Mouse (Mus musculus) midbrain, embryonic 13.5 days (tissue): ENCODE results near the gene Rmdn3. TPM values are rescaled to one million over a fixed set of nuclear protein-coding genes. Genes with fewer than 3 reads are reported as not detected.

ENCODE experiments used
- ATAC-seq: fragments of 200-750 bp; cut with Nextera tagmentation; 2 replicates; pipeline ENCODE4 v1.8.0; 2017; ENCODE audit warnings: mild to moderate bottlenecking, moderate TSS enrichment, moderate library complexity
- H3K27ac ChIP-seq: fragments of 300-500 bp; sonication (generic); 2 replicates; pipeline ENCODE4 v1.5.1; 2015; ENCODE audit warnings: inconsistent platforms, mild to moderate bottlenecking, moderate library complexity
- H3K27me3 ChIP-seq: fragments of 300-500 bp; sonication (generic); 2 replicates; pipeline ENCODE4 v1.6.1; 2015; ENCODE audit warnings: mild to moderate bottlenecking, inconsistent platforms
- H3K36me3 ChIP-seq: fragments of 300-500 bp; sonication (generic); 2 replicates; pipeline ENCODE4 v1.6.1; 2015; ENCODE audit warnings: mild to moderate bottlenecking, inconsistent platforms
- H3K4me1 ChIP-seq: fragments of 300-500 bp; sonication (generic); replicated peaks from 2 replicates; pipeline ENCODE4 v1.6.1; 2015; ENCODE audit warnings: inconsistent platforms
- H3K4me2 ChIP-seq: fragments of 300-500 bp; sonication (generic); replicated peaks from 2 replicates; pipeline ENCODE4 v1.6.1; 2015; ENCODE audit warnings: moderate library complexity, mild to moderate bottlenecking, inconsistent platforms
- H3K4me3 ChIP-seq: fragments of 300-500 bp; sonication (generic); replicated peaks from 2 replicates; pipeline ENCODE4 v1.5.1; 2015; ENCODE audit warnings: mild to moderate bottlenecking, inconsistent platforms
- H3K9ac ChIP-seq: fragments of 300-500 bp; sonication (generic); replicated peaks from 2 replicates; pipeline ENCODE4 v1.6.1; 2015; ENCODE audit warnings: mild to moderate bottlenecking, inconsistent platforms
- H3K9me3 ChIP-seq: fragments of 300-500 bp; sonication (generic); 2 replicates; pipeline ENCODE4 v1.6.1; 2016; ENCODE audit warnings: mild to moderate bottlenecking, inconsistent platforms
- WGBS: fragments of 180-500 bp; shearing (Covaris S2); methylation state at CpG from one replicate; pipeline ENCODE4 v1.1.7; 2015; 5-methylcytosine and 5-hydroxymethylcytosine counted together
- polyA plus RNA-seq: library from polyadenylated mRNA; unstranded; fragments of >200 nt; fragmentation: Nextera tagmentation; extraction: Ambion mirVana; gene quantifications from 2 replicates; pipeline ENCODE4 v1.2.1, GENCODE M21; 2015

The Rmdn3 gene
- polyA plus RNA-seq, 1 experiment from 2014 or later: 44.3 TPM

DNA sequence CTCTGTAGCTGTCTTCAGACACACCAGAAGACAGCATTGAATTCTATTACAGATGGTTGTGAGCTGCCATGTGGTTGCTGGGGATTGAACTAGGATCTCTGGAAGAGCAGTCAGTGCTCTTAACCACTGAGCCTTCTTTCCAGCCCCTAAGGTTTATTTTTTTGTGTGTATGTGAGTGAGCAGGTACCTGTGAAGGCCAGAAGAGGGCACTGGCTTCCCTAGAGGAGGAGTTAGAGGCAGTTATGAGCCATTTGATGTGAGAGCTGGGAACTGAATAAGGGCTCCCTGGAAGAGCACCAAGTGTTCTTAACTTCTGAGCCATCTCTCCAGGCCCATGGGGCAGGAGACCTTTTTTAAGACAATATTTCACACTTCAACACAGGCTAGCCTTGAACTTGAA is 8.6 kb upstream of the Rmdn3 start:
- Histone ChIP-seq H3K36me3 (no peaks in the 10 kb centered on the region), H3K27me3 (peaks cover 59% of the 10 kb centered on the region), H3K27ac (no peak overlapping the region), H3K9me3 (no peaks in the 10 kb centered on the region), H3K9ac (no peak overlapping the region), H3K4me3 (no peak overlapping the region), H3K4me1 (peaks cover 20% of the 10 kb centered on the region), H3K4me2 (no peak overlapping the region)
- ATAC-seq: no peak

GRCm38 (mm10) chr2:119163999-119164398 is 7.2 kb upstream of the Rmdn3 start:
- no peaks in the 10 kb centered on the region for H3K36me3 ChIP-seq
- H3K9ac ChIP-seq: no peak overlapping the region
- 87% methylated on average over 4 of the region's 4 CpGs for WGBS
- no peak overlapping the region for H3K4me2 ChIP-seq
- peaks cover 61% of the 10 kb centered on the region for H3K27me3 ChIP-seq
- peaks cover 20% of the 10 kb centered on the region for H3K4me1 ChIP-seq
- ATAC-seq: no peak
- H3K27ac ChIP-seq: no peak overlapping the region
- no peak overlapping the region for H3K4me3 ChIP-seq
- no peaks in the 10 kb centered on the region for H3K9me3 ChIP-seq

- ATAC-seq: no peak
Observed at GRCm38 (mm10) chr2:119163135-119163534, 6.3 kb upstream of the Rmdn3 start.

DNA sequence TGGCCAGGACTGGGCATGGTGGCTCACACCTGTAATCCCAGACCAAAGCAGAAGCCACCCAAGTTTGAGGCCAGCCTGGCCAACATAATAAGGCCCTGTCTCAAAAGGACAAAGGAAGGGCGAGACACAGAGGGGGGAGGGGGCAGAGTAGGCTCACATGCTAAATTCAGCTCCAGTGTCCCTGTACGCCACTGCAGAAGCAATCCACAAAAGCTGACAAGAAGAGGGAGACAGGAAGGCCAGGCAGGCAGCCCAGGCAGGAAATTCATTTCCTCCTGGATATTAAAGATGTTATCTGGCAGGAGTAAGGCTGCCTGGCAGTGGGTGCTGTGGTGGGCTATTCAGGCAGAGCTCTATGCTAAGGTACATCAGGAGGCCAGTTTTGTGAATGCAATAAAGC is 4.4 kb upstream of the Rmdn3 start:
- Histone ChIP-seq H3K9ac (peak overlapping the region; percentile 10; the same call in 1 of the 2 replicates), H3K4me2 (no peak overlapping the region), H3K36me3 (no peaks in the 10 kb centered on the region), H3K4me3 (no peak overlapping the region), H3K27me3 (peaks cover 35% of the 10 kb centered on the region), H3K4me1 (peaks cover 9% of the 10 kb centered on the region), H3K9me3 (no peaks in the 10 kb centered on the region), H3K27ac (no peak overlapping the region)
- WGBS: 30% methylated on average over 2 of the region's 2 CpGs
- ATAC-seq: no peak

More at GRCm38 (mm10) chr2:119163135-119163534, 6.3 kb upstream of the Rmdn3 start:
- Histone ChIP-seq H3K27me3 (peaks cover 54% of the 10 kb centered on the region), H3K4me2 (no peak overlapping the region), H3K27ac (no peak overlapping the region), H3K9ac (no peak overlapping the region), H3K36me3 (no peaks in the 10 kb centered on the region), H3K4me1 (peaks cover 20% of the 10 kb centered on the region), H3K4me3 (no peak overlapping the region), H3K9me3 (no peaks in the 10 kb centered on the region)
- 85% methylated on average over 3 of the region's 3 CpGs for WGBS

- no peak for ATAC-seq
- Histone ChIP-seq H3K27me3 (peaks cover 8% of the 10 kb centered on the region; the same call in 1 of the 2 replicates), H3K27ac (no peak overlapping the region), H3K9ac (no peak overlapping the region), H3K9me3 (no peaks in the 10 kb centered on the region), H3K4me1 (peaks cover 25% of the 10 kb centered on the region), H3K36me3 (peaks cover 14% of the 10 kb centered on the region), H3K4me3 (peak overlapping the region; percentile 99), H3K4me2 (no peak overlapping the region)
Observed at GRCm38 (mm10) chr2:119157836-119158235, 1.0 kb upstream of the Rmdn3 start.

- H3K4me3 ChIP-seq: peak overlapping the region; percentile 99
- 9% methylated on average over 34 of the region's 34 CpGs for WGBS
- H3K9ac ChIP-seq: peak overlapping the region; percentile 96
- peaks cover 3% of the 10 kb centered on the region; the same call in 1 of the 2 replicates for H3K27me3 ChIP-seq
- no peaks in the 10 kb centered on the region for H3K9me3 ChIP-seq
- peaks cover 31% of the 10 kb centered on the region for H3K36me3 ChIP-seq
- peaks cover 23% of the 10 kb centered on the region for H3K4me1 ChIP-seq
- H3K4me2 ChIP-seq: peak overlapping the region; percentile 97
- peak overlapping the region; percentile 74 for H3K27ac ChIP-seq
- ATAC-seq: no peak; the same call in 1 of the 2 replicates
Observed at GRCm38 (mm10) chr2:119156081-119156680, 653 bp downstream of the Rmdn3 start.

DNA sequence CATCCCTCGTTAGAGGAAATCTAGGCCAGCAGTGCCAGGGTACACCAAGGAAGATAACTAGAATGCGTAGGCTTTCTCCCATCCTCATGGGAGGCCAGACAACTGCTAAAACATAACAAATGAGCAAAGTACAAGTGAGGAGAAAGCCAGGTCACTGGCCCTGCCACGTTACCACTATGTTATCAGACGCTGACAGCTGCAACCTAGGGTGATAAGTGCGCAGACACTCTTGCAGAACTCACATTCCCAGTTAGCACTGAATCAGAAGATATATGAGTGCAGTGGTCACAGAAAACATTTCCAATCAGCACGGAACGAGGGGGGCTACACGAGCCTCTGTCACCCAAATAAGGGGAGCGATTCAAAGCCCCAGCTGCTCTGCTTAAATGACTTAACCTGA is 1.4 kb downstream of the Rmdn3 start:
- no peak for ATAC-seq
- peak overlapping the region; percentile 99 for H3K4me3 ChIP-seq
- H3K9me3 ChIP-seq: no peaks in the 10 kb centered on the region
- H3K27me3 ChIP-seq: peaks cover 3% of the 10 kb centered on the region; the same call in 1 of the 2 replicates
- peaks cover 39% of the 10 kb centered on the region for H3K36me3 ChIP-seq
- H3K4me2 ChIP-seq: peak overlapping the region; percentile 97
- H3K9ac ChIP-seq: no peak overlapping the region
- no peak overlapping the region for H3K27ac ChIP-seq
- peaks cover 22% of the 10 kb centered on the region for H3K4me1 ChIP-seq
- 88% methylated on average over 9 of the region's 9 CpGs for WGBS

DNA sequence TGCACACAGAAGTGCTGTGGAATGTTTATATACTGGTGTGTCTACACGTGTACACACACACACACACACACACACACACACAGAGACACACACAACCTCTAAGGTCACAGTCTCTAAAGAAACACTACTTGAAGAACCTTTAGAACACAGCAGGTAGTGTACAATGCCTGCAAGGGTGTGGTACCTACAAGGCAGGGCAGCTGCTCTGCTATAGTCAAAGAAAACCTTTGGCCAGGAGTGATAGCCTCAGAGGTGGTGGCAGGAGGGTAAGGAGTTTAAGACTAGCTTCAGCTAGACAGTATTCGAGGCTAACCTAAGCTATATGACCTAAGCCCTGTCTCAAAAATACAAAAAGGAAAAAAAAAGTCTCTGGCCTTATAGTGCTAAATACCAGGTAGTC is 2.2 kb downstream of the Rmdn3 start:
- H3K4me1 ChIP-seq: peaks cover 22% of the 10 kb centered on the region
- no peaks in the 10 kb centered on the region for H3K9me3 ChIP-seq
- no peak overlapping the region for H3K9ac ChIP-seq
- no peaks in the 10 kb centered on the region for H3K27me3 ChIP-seq
- ATAC-seq: no peak
- peaks cover 46% of the 10 kb centered on the region for H3K36me3 ChIP-seq
- no peak overlapping the region for H3K4me2 ChIP-seq
- H3K27ac ChIP-seq: no peak overlapping the region
- 97% methylated on average over 2 of the region's 2 CpGs for WGBS
- no peak overlapping the region for H3K4me3 ChIP-seq

DNA sequence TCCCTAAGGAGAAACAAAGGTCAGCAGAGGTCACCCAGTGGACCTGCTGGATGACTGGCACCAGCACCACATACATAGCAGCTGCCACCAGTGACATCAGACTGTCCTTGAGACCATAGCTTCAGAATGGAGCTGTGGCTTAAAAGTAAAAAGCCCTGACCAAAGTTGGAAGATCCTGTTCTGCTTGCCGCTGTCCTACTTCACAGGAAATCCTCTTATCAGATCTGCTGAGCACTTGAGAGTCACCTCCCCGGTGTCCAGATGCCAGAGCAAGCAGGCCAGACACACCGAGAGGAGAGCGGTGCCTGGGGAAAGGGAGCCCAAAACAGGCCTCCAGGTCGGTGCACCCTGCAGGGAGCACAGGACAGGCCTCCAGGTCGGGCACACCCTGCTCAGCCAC is 4.6 kb downstream of the Rmdn3 start:
- WGBS: 93% methylated on average over 6 of the region's 6 CpGs
- no peaks in the 10 kb centered on the region for H3K27me3 ChIP-seq

DNA sequence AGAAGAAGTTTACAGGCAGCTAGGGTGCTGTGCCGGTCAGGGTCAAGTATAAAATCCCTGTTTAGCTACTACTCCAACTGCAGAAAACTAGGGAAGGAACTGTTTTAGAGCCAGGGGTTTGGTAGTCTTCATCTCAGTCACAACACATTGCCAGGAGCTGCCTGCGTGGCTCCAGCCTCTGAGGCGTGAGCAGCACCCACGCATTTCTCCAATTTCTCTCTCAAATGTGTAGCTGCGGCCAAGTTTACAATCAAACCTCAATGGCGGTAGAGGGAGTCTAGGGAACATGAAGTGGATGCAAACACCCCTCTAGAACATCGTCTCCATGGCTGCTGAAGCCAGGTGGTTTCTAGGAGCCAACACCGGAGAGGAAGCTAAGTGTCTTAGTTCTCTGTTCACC is 9.1 kb downstream of the Rmdn3 start:
- H3K4me2 ChIP-seq: no peak overlapping the region
- H3K9ac ChIP-seq: no peak overlapping the region
- no peaks in the 10 kb centered on the region for H3K9me3 ChIP-seq
- H3K27me3 ChIP-seq: no peaks in the 10 kb centered on the region
- ATAC-seq: no peak
- no peak overlapping the region for H3K27ac ChIP-seq
- H3K4me1 ChIP-seq: no peaks in the 10 kb centered on the region
- H3K36me3 ChIP-seq: peaks cover 96% of the 10 kb centered on the region
- H3K4me3 ChIP-seq: no peak overlapping the region
- 94% methylated on average over 8 of the region's 8 CpGs for WGBS

More for the DNA sequence above, 4.6 kb downstream of the Rmdn3 start:
- Histone ChIP-seq H3K36me3 (peaks cover 70% of the 10 kb centered on the region), H3K9me3 (no peaks in the 10 kb centered on the region), H3K27ac (no peak overlapping the region), H3K4me2 (no peak overlapping the region), H3K9ac (no peak overlapping the region), H3K4me3 (no peak overlapping the region), H3K4me1 (peaks cover 18% of the 10 kb centered on the region)
- ATAC-seq: no peak

DNA sequence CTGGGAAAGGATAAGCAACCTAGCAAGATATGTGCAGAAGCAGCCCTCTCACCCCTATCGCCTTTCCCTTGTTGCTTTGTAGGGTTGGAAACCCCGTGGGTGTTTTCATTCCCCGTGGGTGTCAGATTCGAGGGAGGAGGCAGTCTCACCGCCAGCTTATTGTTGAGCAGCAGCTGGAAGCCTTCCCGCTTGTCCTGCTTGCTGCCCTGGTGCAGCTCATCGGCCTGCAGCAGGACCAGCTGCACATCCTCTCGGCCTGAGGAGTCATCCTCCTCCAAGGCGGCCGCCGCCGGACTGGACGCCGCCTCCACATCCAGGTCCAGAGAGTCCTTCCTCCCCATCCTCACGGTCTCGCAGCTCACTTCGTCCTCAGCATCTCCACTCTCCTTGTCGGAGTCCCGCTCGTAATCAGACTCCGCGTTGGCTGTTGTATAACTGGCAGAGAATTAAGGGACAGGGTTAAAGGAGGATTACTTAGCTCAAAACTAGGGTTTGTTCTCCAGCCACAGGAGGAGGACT is 9.6 kb downstream of the Rmdn3 start:
- Histone ChIP-seq H3K9me3 (no peaks in the 10 kb centered on the region), H3K4me3 (no peak overlapping the region), H3K4me1 (no peaks in the 10 kb centered on the region), H3K36me3 (peaks cover 96% of the 10 kb centered on the region), H3K27ac (no peak overlapping the region), H3K4me2 (no peak overlapping the region), H3K27me3 (no peaks in the 10 kb centered on the region), H3K9ac (no peak overlapping the region)
- WGBS: 87% methylated on average over 22 of the region's 22 CpGs
- no peak for ATAC-seq

- H3K9ac ChIP-seq: no peak overlapping the region
- ATAC-seq: no peak
- no peaks in the 10 kb centered on the region for H3K27me3 ChIP-seq
- H3K4me3 ChIP-seq: no peak overlapping the region
- H3K4me2 ChIP-seq: no peak overlapping the region
- H3K4me1 ChIP-seq: no peaks in the 10 kb centered on the region
- 79% methylated on average over 6 of the region's 6 CpGs for WGBS
- peaks cover 96% of the 10 kb centered on the region for H3K36me3 ChIP-seq
- no peak overlapping the region for H3K27ac ChIP-seq
- H3K9me3 ChIP-seq: no peaks in the 10 kb centered on the region
Observed at GRCm38 (mm10) chr2:119146435-119146834, 10.4 kb downstream of the Rmdn3 start.

DNA sequence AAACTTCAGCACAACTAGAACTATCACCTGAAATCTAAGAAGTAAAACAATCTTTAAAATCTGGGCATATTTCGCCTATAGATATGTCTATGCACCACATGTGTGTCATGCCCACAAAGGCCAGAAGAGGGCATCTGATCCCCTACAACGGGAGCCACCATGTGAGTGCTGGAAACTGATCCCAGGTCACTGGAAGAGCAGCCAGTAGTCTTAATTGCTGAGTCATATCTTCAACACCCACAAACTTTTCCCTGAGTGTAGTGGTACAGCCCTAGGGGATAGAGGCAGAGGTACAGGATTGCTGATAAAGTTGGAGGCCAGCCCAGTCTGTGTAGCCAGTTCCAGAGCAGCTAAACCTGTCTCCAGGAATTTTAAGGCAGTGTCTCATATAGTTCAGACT is 11.6 kb downstream of the Rmdn3 start:
- 88% methylated on average over 2 of the region's 2 CpGs for WGBS
- H3K27me3 ChIP-seq: no peaks in the 10 kb centered on the region
- H3K4me1 ChIP-seq: no peaks in the 10 kb centered on the region
- H3K9ac ChIP-seq: no peak overlapping the region
- H3K36me3 ChIP-seq: peaks cover 94% of the 10 kb centered on the region
- H3K27ac ChIP-seq: no peak overlapping the region
- no peak overlapping the region for H3K4me2 ChIP-seq
- no peaks in the 10 kb centered on the region for H3K9me3 ChIP-seq
- no peak overlapping the region for H3K4me3 ChIP-seq
- no peak for ATAC-seq
